Mouse (Mus musculus) bone marrow, adult 2 months (tissue): ENCODE data around the gene Cyba. TPM values are rescaled to one million over a fixed set of nuclear protein-coding genes. Genes with fewer than 3 reads are reported as not detected.

Source experiments
- H3K27ac ChIP-seq: fragments of 200-500 bp; 2 replicates; pipeline ENCODE4 v1.5.1; 2012; ENCODE audit warnings: low read depth, mild to moderate bottlenecking, control low read depth, inconsistent platforms, low read length; ENCODE audit not compliant: control insufficient read depth, poor library complexity, insufficient read depth
- H3K4me1 ChIP-seq: fragments of 200-500 bp; 2 replicates; pipeline ENCODE4 v1.6.1; 2011; ENCODE audit warnings: low read length; ENCODE audit not compliant: control insufficient read depth, insufficient read depth
- H3K4me3 ChIP-seq: fragments of 200-500 bp; replicated peaks from 2 replicates; pipeline ENCODE3; 2011; ENCODE audit warnings: mild to moderate bottlenecking, low read depth, low read length, control low read depth; ENCODE audit not compliant: control insufficient read depth
- CTCF ChIP-seq: fragments of 200-500 bp; IDR thresholded peaks from 2 replicates; pipeline ENCODE4 v1.5.1; 2011; ENCODE audit warnings: low read length, control low read depth; ENCODE audit not compliant: control insufficient read depth, insufficient read depth
- POLR2A ChIP-seq: fragments of 200-500 bp; IDR thresholded peaks from 2 replicates; pipeline ENCODE4 v1.6.1; 2011; ENCODE audit warnings: low read depth, mild to moderate bottlenecking, control low read depth, low read length, borderline replicate concordance; ENCODE audit not compliant: control insufficient read depth
- WGBS: fragments of 180-500 bp; shearing (Covaris S2); methylation state at CpG from one replicate; pipeline ENCODE4 v1.1.7; 2018; 5-methylcytosine and 5-hydroxymethylcytosine counted together
- polyA plus RNA-seq: library from polyadenylated mRNA; stranded (reverse); fragments of >200 nt; gene quantifications from 2 replicates; pipeline ENCODE4 v1.2.4, GENCODE M21; 2011; ENCODE audit warnings: low replicate concordance; ENCODE audit not compliant: missing spikeins, insufficient read depth, insufficient read length

The Cyba gene
- polyA plus RNA-seq, 1 experiment, result 494 TPM

DNA sequence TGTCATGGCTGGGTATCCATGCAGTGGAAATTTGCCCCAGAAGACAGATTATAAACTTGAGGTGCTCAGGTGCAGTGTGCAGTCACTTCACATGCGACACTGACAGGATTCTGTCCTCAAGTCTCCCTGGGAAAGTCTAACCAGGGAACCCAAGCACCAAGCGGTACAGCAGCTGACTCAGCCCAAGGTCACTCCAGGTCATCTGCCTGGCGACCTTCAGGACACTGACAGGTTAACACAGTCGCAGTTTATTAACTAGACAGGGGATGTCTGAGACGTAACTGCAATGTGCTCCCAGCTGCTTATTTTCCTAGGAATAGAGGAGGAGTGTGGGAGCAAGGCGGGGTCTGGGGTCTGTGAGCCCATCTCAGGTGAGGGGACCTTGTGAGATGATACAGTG is 36.7 kb upstream of the Cyba start:
- H3K27ac ChIP-seq, result peak overlapping the region; percentile 24; the same call in 1 of the 2 replicates
- H3K4me1 ChIP-seq, result peaks cover 15% of the 10 kb centered on the region; the same call in 1 of the 2 replicates
- no peak for TF ChIP-seq CTCF
- no peak for TF ChIP-seq POLR2A
- 75% methylated on average over 6 of the region's 6 CpGs for WGBS
- no peak overlapping the region for H3K4me3 ChIP-seq

DNA sequence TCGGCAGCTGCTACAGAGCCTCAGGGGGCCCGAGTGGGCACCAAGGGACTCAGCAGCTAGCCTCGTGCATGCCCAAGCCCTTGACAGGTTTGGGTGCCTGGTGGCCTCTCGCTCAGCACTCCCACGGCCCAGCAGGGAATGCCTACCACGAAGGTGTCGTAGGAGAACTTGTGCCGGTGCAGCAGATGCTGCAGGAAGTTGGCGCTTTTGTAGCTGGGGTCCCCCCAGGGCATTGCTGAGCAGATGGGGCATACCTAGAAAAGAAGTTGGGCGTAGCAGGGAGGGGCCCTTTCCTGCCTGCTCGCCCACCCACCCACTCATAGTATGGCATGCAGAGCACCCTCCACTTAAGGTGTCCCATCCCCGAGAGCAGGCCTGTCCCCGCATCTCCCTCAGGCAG is 35.1 kb upstream of the Cyba start:
- Histone ChIP-seq H3K4me3 (no peak overlapping the region), H3K4me1 (peaks cover 12% of the 10 kb centered on the region; the same call in 1 of the 2 replicates), H3K27ac (no peak overlapping the region)
- WGBS, result 81% methylated on average over 13 of the region's 13 CpGs
- TF ChIP-seq POLR2A (0 out of 2 replicates have a peak, but pooled peaks have one; percentile 18), CTCF (no peak)

DNA sequence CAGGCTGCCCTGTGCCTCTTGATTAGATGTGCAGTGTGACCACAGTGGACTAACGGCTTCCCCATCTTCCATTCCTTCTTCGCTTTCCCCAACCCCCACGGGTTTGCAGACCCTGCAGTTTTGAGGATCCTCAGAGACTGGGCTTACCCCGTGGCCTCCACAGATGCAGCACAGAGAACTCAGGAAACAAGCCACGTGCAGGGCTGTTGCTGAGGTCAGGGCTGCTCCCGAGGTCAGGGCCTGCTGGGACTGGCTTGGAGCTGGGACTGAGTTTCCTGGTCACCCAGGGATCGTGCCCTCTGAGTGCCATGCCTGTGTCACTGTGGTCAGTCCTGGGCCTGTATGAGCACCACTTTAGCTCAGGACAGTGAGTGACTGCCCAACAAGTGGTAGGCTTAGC is 32.3 kb upstream of the Cyba start:
- TF ChIP-seq CTCF, result no peak
- TF ChIP-seq POLR2A, result no peak
- 50% methylated on average over 7 of the region's 7 CpGs for WGBS
- peaks cover 12% of the 10 kb centered on the region; the same call in 1 of the 2 replicates for H3K4me1 ChIP-seq
- H3K4me3 ChIP-seq, result no peak overlapping the region
- H3K27ac ChIP-seq, result no peak overlapping the region

DNA sequence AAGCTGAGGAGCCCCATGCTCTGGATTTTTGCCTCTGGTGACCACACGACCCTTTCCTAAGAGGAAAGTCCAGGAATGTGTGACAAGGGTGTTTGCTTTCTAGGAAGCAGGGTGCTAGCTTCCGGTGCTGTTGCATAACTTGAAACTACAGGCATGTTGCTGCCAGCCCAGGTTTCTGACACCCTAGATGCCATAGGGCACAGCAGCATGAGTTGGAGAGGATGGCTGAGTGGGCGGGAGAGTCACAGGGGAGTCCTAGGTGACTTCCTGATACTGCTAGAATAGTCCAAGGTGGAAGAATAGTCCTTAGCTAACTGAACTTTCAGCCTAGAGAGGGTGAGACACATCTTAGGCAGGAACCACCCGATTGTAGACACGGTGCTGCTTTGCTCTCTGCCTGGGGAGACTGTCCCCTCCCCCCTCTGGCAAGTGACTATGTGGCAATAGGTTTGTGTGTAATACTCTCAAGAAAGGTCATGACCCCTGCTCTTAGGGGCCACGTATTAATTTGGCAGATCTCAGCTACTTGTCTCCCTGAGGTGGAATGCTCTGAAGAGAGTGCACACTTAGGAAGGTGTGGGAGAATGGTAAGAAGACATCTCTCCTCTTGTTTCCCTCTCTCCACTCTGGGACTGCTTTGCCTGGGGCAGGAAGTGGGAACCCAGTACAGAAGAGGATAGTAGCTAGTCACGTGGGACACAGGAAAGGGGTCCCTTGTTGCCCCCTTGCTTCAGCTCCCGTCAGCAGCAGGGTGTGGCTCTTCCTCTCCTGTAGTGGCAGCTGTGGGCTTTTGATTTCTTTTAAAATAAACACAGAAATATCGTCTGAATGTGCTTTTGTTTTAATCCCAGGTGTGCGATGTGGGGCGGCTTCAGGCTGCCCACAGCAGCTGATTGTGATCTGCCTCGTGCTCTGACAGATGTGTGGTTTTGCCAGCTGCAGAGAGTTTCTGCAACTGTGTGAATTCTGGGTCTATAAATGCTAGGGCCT is 31.2 kb upstream of the Cyba start:
- WGBS, result 20% methylated on average over 12 of the region's 12 CpGs
- H3K4me1 ChIP-seq, result peaks cover 6% of the 10 kb centered on the region; the same call in 1 of the 2 replicates
- H3K27ac ChIP-seq, result no peak overlapping the region

DNA sequence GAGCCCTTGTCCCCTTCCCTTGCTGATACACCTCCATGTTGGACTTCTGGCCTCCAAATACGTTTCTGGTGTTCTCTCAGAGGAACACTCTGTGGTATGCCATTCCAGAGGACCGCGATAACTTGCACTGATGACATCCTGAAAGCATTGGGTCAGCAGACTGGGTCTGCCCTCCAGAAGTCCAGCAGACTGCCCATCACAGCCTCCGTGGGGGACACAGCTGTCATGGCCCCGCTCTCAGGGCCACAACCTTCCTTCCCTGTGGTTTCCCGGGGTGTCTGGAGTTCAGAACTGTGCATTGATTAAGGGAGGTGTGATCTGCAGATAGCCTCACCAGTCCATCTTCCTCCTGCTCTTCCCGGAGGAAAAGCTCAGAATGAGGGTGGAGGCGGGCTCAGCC is 29.8 kb upstream of the Cyba start:
- TF ChIP-seq CTCF, result no peak
- no peak for TF ChIP-seq POLR2A
- Histone ChIP-seq H3K4me1 (peaks cover 6% of the 10 kb centered on the region; the same call in 1 of the 2 replicates), H3K4me3 (no peak overlapping the region), H3K27ac (no peak overlapping the region)
- 73% methylated on average over 8 of the region's 8 CpGs for WGBS

More for the DNA sequence above, 31.2 kb upstream of the Cyba start:
- TF ChIP-seq CTCF, result no peak
- no peak for TF ChIP-seq POLR2A
- H3K4me3 ChIP-seq, result no peak overlapping the region

DNA sequence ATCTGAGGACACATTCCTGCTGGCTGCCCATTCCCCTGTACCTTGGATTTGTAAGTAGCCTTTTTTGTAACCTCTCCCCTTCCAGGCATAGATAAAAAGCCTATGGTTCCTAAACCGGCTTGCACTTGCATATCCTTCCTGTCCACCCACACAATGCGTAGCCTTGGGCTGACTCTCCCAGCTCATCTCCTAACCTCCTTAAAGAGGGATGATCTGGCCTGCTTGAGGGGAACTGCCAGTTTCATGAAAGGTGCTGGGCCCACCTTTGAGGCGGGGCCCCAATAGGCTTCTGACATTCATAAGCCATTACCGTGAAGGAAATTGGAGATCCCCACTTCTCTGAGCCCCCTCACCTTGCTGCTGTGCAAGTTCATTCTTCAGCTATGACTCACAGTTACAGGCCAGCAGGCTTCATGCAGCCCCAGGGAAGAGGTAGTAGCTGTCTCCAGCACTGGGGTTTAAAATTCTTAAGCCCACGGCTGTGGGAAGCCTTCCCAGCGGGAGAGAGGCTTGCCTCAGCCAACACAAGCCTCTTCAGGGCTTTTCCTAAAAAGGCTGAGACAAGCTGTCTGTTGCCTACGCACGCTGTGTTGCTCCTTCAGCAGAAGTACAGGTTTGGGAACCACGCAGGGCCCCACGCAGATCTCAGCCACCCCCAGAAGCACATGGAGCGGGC is 28.9 kb upstream of the Cyba start:
- H3K4me3 ChIP-seq, result no peak overlapping the region
- no peak for TF ChIP-seq CTCF
- no peak for TF ChIP-seq POLR2A
- 58% methylated on average over 11 of the region's 11 CpGs for WGBS
- H3K27ac ChIP-seq, result no peak overlapping the region
- H3K4me1 ChIP-seq, result peaks cover 6% of the 10 kb centered on the region; the same call in 1 of the 2 replicates

DNA sequence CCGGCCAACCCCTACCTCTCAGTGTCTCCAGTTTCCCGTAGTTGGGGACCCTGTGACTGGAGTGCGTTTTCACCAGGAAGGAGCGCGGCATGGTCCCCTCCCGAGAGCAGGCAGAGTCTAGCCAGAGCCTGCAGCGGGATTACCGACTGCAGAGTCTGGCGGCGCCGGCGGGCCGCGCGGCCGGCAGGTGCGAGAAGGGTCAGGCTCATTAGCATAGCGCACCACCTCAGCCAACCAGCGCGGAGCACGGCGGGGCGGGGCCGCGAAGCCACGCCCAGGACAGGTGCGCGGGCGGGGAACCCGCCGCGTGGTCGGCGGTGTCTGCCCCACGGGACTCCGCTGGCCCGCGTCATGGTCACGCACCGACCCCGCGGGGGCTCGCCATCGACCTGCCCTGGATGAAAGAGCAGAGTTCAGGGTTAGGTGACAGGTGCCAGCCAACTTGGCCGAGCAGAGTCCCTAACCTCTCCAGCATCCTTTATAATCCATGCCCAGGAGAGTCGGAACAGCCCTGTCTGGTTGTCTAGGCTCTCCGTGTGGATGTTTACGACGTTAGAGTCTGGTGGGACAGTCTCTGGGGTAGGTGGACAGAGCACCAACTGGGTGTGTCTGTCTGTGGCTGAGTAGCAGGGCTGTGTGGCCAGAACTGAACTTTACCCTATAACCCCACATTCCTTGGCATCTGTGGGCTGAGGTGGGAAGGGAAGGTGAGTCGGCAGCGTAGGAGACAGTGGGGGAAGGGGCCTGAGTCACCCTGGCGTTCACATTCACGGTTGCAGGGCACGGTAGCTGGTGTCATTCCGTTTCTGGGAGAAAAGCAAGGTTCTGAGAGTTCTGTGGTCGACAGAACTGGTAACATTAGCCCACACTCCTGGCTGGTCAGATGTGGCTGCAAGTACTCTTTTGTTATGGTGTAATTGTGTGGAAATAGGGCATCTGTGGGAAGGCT is 28.1 kb upstream of the Cyba start, which contains the start of gene Snai3:
TSS of gene Snai3 (minus strand) at position 210 of the 949 bp plus-strand sequence.
- 6% methylated on average over 56 of the region's 56 CpGs for WGBS
- H3K4me1 ChIP-seq, result peaks cover 6% of the 10 kb centered on the region; the same call in 1 of the 2 replicates
- peak within 1 kb of the TSS; percentile 11 for H3K4me3 ChIP-seq
- H3K27ac ChIP-seq, result no peak within 1 kb of the TSS
- TF ChIP-seq CTCF (no peak), POLR2A (peak; percentile 6; the same call in 1 of the 2 replicates)
